Mouse (Mus musculus): ENCODE data around the gene Fndc7.
A peak's percentile ranks its signal among the peaks of the same experiment; 100 is the strongest.

DNA sequence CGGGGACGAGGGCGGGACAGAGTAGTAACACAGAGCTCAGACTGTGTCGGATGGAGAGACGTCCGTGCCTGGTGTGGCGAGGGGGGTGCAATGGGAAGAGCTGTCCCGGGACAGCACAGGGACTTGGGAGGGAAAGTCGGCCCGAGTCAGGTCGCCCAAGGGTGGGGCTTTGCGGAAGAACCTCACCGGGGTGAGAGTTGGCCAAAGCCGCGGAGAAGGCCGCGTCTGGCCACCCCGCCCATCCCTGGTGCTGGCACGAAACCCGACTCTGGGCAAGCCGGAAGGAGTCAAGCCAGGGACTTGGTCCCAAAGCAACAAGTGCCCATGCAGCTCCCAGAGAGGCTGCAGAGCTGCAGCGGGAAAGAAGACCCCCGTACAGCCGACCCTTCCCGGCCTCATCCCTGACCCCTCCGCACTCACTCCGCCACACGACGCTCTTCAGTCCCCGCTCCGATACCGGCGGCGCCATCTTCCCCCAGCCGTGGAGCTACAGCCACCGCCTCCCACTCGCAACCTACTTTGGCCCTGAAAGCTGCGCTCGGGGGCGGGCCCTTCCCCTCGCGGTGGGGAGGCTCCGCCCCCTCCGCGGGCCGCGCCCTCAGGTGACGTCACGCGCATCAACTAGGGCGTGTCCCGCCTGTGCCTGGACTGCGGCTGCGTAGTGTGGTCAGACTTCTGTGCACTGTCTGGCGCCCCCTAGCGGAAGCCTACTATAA is 49.6 kb downstream of the Fndc7 start, which contains the start of gene Stxbp3:
- TF ChIP-seq POLR2A (IDR thresholded peaks at IDR 0.05; ENCODE audit: insufficient read length, low read depth) = peak; percentile 87
- no peak for TF ChIP-seq USF1 (IDR thresholded peaks at IDR 0.05; ENCODE audit: low read depth)
- TF ChIP-seq TCF12 (IDR thresholded peaks at IDR 0.05; ENCODE audit: insufficient read depth, poor library complexity, severe bottlenecking) = no peak
- TF ChIP-seq MYOG (IDR thresholded peaks at IDR 0.05; ENCODE audit: control insufficient read depth in 1 of 3, insufficient read depth in 1 of 3, insufficient read length in 2 of 3, low read depth in 2 of 3) = no peak
- TF ChIP-seq REST (IDR thresholded peaks at IDR 0.05; ENCODE audit: insufficient read depth, insufficient read length) = peak; percentile 9
- no peak for TF ChIP-seq E2F4 (IDR thresholded peaks at IDR 0.05; ENCODE audit: insufficient read depth)
- TF ChIP-seq SRF (IDR thresholded peaks at IDR 0.05; ENCODE audit: control insufficient read depth, insufficient read length, low read depth) = peak; percentile 79
- no peak for TF ChIP-seq TCF3 (IDR thresholded peaks at IDR 0.05; ENCODE audit: insufficient read length, low read depth)
- no peak for TF ChIP-seq CEBPB (IDR thresholded peaks at IDR 0.05; ENCODE audit: insufficient read depth, poor library complexity, severe bottlenecking)
